Mouse (Mus musculus) olfactory bulb, adult 2 months (tissue): ENCODE results near the gene Methig1. TPM values are rescaled to one million over a fixed set of nuclear protein-coding genes. Genes with fewer than 3 reads are reported as not detected.

Source experiments
- H3K27ac ChIP-seq: fragments of 200-500 bp; 2 replicates; pipeline ENCODE4 v1.5.1; 2012; ENCODE audit warnings: low read depth, low read length; ENCODE audit not compliant: insufficient read depth
- H3K4me1 ChIP-seq: fragments of 200-500 bp; 2 replicates; pipeline ENCODE4 v1.6.1; 2012; ENCODE audit warnings: low read length; ENCODE audit not compliant: control insufficient read depth, insufficient read depth
- H3K4me3 ChIP-seq: fragments of 200-500 bp; 2 replicates; pipeline ENCODE4 v1.5.1; 2012; ENCODE audit warnings: mild to moderate bottlenecking, low read depth, low read length, moderate library complexity; ENCODE audit not compliant: insufficient read depth
- CTCF ChIP-seq: fragments of 200-500 bp; IDR thresholded peaks from 2 replicates; pipeline ENCODE4 v1.5.1; 2012; ENCODE audit warnings: low read depth, mild to moderate bottlenecking, low read length, moderate library complexity; ENCODE audit not compliant: insufficient read depth
- POLR2A ChIP-seq: fragments of 200-500 bp; IDR thresholded peaks from 2 replicates; pipeline ENCODE4 v1.6.1; 2012; ENCODE audit warnings: mild to moderate bottlenecking, low read depth, low read length, moderate library complexity; ENCODE audit not compliant: insufficient read depth
- WGBS: fragments of 180-500 bp; shearing (Covaris S2); methylation state at CpG from one replicate; pipeline ENCODE4 v1.1.7; 2018; 5-methylcytosine and 5-hydroxymethylcytosine counted together
- polyA plus RNA-seq: library from polyadenylated mRNA; stranded (reverse); fragments of >200 nt; gene quantifications from 2 replicates; pipeline ENCODE4 v1.2.4, GENCODE M21; 2012; ENCODE audit warnings: low replicate concordance; ENCODE audit not compliant: missing spikeins, insufficient read depth, insufficient read length

Methig1 gene
- polyA plus RNA-seq, 1 experiment: not detected

- 0 out of 2 replicates have a peak, but pooled peaks cover 4% of the 10 kb centered on the region for H3K4me1 ChIP-seq
- no peak overlapping the region for H3K27ac ChIP-seq
- 83% methylated on average over 16 of the region's 16 CpGs for WGBS
- H3K4me3 ChIP-seq: no peak overlapping the region
- TF ChIP-seq CTCF (no peak), POLR2A (no peak)
Observed at GRCm38 (mm10) chr15:100388224-100388835, 35.4 kb downstream of the Methig1 start.

- TF ChIP-seq CTCF (no peak), POLR2A (no peak)
- H3K4me3 ChIP-seq: no peak overlapping the region
- H3K4me1 ChIP-seq: 0 out of 2 replicates have a peak, but pooled peaks cover 3% of the 10 kb centered on the region
- 70% methylated on average over 9 of the region's 9 CpGs for WGBS
- no peak overlapping the region for H3K27ac ChIP-seq
Observed at GRCm38 (mm10) chr15:100388886-100389285, 35.9 kb downstream of the Methig1 start.

GRCm38 (mm10) chr15:100391066-100391465, 38.1 kb downstream of the Methig1 start:
- Histone ChIP-seq H3K4me1 (no peaks in the 10 kb centered on the region), H3K27ac (no peak overlapping the region), H3K4me3 (no peak overlapping the region)
- TF ChIP-seq CTCF: no peak
- TF ChIP-seq POLR2A: no peak
- 80% methylated on average over 7 of the region's 7 CpGs for WGBS

- no peaks in the 10 kb centered on the region for H3K4me1 ChIP-seq
- WGBS: 95% methylated on average over 7 of the region's 7 CpGs
- no peak overlapping the region for H3K4me3 ChIP-seq
- no peak for TF ChIP-seq POLR2A
- no peak for TF ChIP-seq CTCF
- H3K27ac ChIP-seq: no peak overlapping the region; the same call in 1 of the 2 replicates
Observed at GRCm38 (mm10) chr15:100391599-100391998, 38.6 kb downstream of the Methig1 start.

GRCm38 (mm10) chr15:100393016-100393415, 40.1 kb downstream of the Methig1 start:
- Histone ChIP-seq H3K4me3 (no peak overlapping the region), H3K4me1 (no peaks in the 10 kb centered on the region), H3K27ac (no peak overlapping the region)
- WGBS: 83% methylated on average over 11 of the region's 11 CpGs
- TF ChIP-seq CTCF: no peak
- TF ChIP-seq POLR2A: no peak

- WGBS: 95% methylated on average over 3 of the region's 3 CpGs
- Histone ChIP-seq H3K4me1 (no peaks in the 10 kb centered on the region), H3K27ac (no peak overlapping the region), H3K4me3 (no peak overlapping the region)
- TF ChIP-seq CTCF: no peak
- no peak for TF ChIP-seq POLR2A
Observed at GRCm38 (mm10) chr15:100395561-100395960, 42.6 kb downstream of the Methig1 start.

- 84% methylated on average over 16 of the region's 16 CpGs for WGBS
- Histone ChIP-seq H3K4me1 (no peaks in the 10 kb centered on the region), H3K27ac (no peak overlapping the region), H3K4me3 (no peak overlapping the region)
- no peak for TF ChIP-seq CTCF
- no peak for TF ChIP-seq POLR2A
Observed at GRCm38 (mm10) chr15:100400592-100401250, 47.8 kb downstream of the Methig1 start.

- no peak for TF ChIP-seq POLR2A
- TF ChIP-seq CTCF: no peak
- 89% methylated on average over 4 of the region's 4 CpGs for WGBS
- Histone ChIP-seq H3K4me1 (no peaks in the 10 kb centered on the region), H3K27ac (no peak overlapping the region), H3K4me3 (no peak overlapping the region)
Observed at GRCm38 (mm10) chr15:100401811-100402210, 48.9 kb downstream of the Methig1 start.

GRCm38 (mm10) chr15:100402347-100402746, 49.4 kb downstream of the Methig1 start:
- no peak overlapping the region for H3K4me3 ChIP-seq
- TF ChIP-seq POLR2A (no peak), CTCF (no peak)
- WGBS: 95% methylated on average over 14 of the region's 14 CpGs
- H3K27ac ChIP-seq: no peak overlapping the region
- H3K4me1 ChIP-seq: no peaks in the 10 kb centered on the region

GRCm38 (mm10) chr15:100402798-100403197, 49.8 kb downstream of the Methig1 start:
- H3K4me1 ChIP-seq: no peaks in the 10 kb centered on the region
- no peak overlapping the region for H3K4me3 ChIP-seq
- TF ChIP-seq CTCF (no peak), POLR2A (no peak)
- WGBS: 86% methylated on average over 4 of the region's 4 CpGs
- H3K27ac ChIP-seq: no peak overlapping the region
